Mouse (Mus musculus) liver, adult 2 months (tissue): ENCODE measurements around the gene Srrm2.

ENCODE experiments used
- CTCF ChIP-seq: fragments of 200-500 bp; IDR thresholded peaks from 2 replicates; pipeline ENCODE4 v1.5.1; 2011; ENCODE audit warnings: low read depth, low read length, control low read depth
- POLR2A ChIP-seq: fragments of 200-500 bp; IDR thresholded peaks from 2 replicates; pipeline ENCODE4 v1.6.1; 2011; ENCODE audit warnings: low read length, control low read depth; ENCODE audit not compliant: insufficient read depth; ENCODE audit errors: extremely low read depth

DNA sequence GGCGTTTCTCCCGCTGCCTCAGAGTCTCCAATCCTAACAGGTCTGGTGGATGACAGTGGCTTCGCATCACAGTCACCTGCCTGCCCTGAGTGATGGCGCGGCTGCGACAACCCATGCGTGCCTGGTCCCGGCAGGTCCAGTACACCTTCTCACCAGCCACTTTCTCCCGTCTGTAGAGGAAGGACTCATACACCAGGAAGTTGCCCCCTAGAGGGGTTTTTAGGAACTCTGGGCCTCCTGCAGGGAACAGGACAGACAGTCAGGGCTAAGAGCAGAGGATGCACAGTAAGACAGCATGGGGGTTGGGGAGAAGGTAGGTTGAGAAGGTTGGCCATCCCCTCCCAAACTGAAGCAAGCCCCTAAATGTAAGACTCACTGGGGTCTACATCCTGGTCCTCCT lies 30.1 kb upstream of the Srrm2 start:
- TF ChIP-seq POLR2A (no peak), CTCF (no peak)
